Mouse (Mus musculus): ENCODE results near the gene Dyrk1a. TPM values are rescaled to one million over a fixed set of nuclear protein-coding genes. Genes with fewer than 3 reads are reported as not detected.

The Dyrk1a gene
- polyA plus RNA-seq, 1 experiment: 52.1 TPM

- Histone ChIP-seq H3K4me3 (ENCODE audit: low read depth, low read length) (no peak overlapping the region), H3K27me3 (ENCODE audit: control insufficient read depth, insufficient read depth, low read length, poor library complexity, severe bottlenecking) (no peaks in the 10 kb centered on the region), H3K9me3 (replicated peaks; ENCODE audit: control insufficient read depth, insufficient read depth, low read length, poor library complexity, severe bottlenecking) (no peaks in the 10 kb centered on the region), H3K36me3 (ENCODE audit: control insufficient read depth, insufficient read depth, low read length, poor library complexity, severe bottlenecking) (no peaks in the 10 kb centered on the region), H3K9ac (ENCODE audit: low read depth, poor library complexity, severe bottlenecking) (no peak overlapping the region), H3K4me1 (ENCODE audit: control insufficient read depth, insufficient read depth, low read length) (peaks cover 13% of the 10 kb centered on the region), H3K27ac (ENCODE audit: insufficient read depth, low read length) (no peak overlapping the region; the same call in 1 of the 2 replicates)
- no peak for TF ChIP-seq POLR2A (IDR thresholded peaks at IDR 0.05; ENCODE audit: insufficient read depth, low read length)
- TF ChIP-seq CTCF (IDR thresholded peaks at IDR 0.05; ENCODE audit: low read depth, low read length): no peak
- no peak for TF ChIP-seq EP300 (IDR thresholded peaks at IDR 0.05; ENCODE audit: insufficient read depth, low read depth, low read length)
Observed at GRCm38 (mm10) chr16:94601089-94601488, 31.3 kb downstream of the Dyrk1a start.

GRCm38 (mm10) chr16:94601540-94601953, 31.7 kb downstream of the Dyrk1a start:
- no peaks in the 10 kb centered on the region for H3K27me3 ChIP-seq (ENCODE audit: control insufficient read depth, insufficient read depth, low read length, poor library complexity, severe bottlenecking)
- H3K9me3 ChIP-seq (replicated peaks; ENCODE audit: control insufficient read depth, insufficient read depth, low read length, poor library complexity, severe bottlenecking): no peaks in the 10 kb centered on the region
- H3K27ac ChIP-seq (ENCODE audit: insufficient read depth, low read length): no peak overlapping the region
- H3K4me1 ChIP-seq (ENCODE audit: control insufficient read depth, insufficient read depth, low read length): peaks cover 13% of the 10 kb centered on the region
- H3K9ac ChIP-seq (ENCODE audit: low read depth, poor library complexity, severe bottlenecking): no peak overlapping the region
- H3K36me3 ChIP-seq (ENCODE audit: control insufficient read depth, insufficient read depth, low read length, poor library complexity, severe bottlenecking): no peaks in the 10 kb centered on the region
- H3K4me3 ChIP-seq (ENCODE audit: low read depth, low read length): no peak overlapping the region
- TF ChIP-seq POLR2A (IDR thresholded peaks at IDR 0.05; ENCODE audit: insufficient read depth, low read length) (no peak), CTCF (IDR thresholded peaks at IDR 0.05; ENCODE audit: low read depth, low read length) (no peak), EP300 (IDR thresholded peaks at IDR 0.05; ENCODE audit: insufficient read depth, low read depth, low read length) (peak; percentile 48; the same call in 1 of the 2 replicates)

- H3K27me3 ChIP-seq (ENCODE audit: control insufficient read depth, insufficient read depth, low read length, poor library complexity, severe bottlenecking): no peaks in the 10 kb centered on the region
- no peaks in the 10 kb centered on the region for H3K9me3 ChIP-seq (replicated peaks; ENCODE audit: control insufficient read depth, insufficient read depth, low read length, poor library complexity, severe bottlenecking)
- H3K4me3 ChIP-seq (ENCODE audit: low read depth, low read length): no peak overlapping the region
- no peak overlapping the region for H3K9ac ChIP-seq (ENCODE audit: low read depth, poor library complexity, severe bottlenecking)
- TF ChIP-seq CTCF (IDR thresholded peaks at IDR 0.05; ENCODE audit: low read depth, low read length) (no peak), POLR2A (IDR thresholded peaks at IDR 0.05; ENCODE audit: insufficient read depth, low read length) (no peak), EP300 (IDR thresholded peaks at IDR 0.05; ENCODE audit: insufficient read depth, low read depth, low read length) (no peak)
- H3K27ac ChIP-seq (ENCODE audit: insufficient read depth, low read length): peak overlapping the region; percentile 77
- H3K4me1 ChIP-seq (ENCODE audit: control insufficient read depth, insufficient read depth, low read length): peaks cover 13% of the 10 kb centered on the region
- no peaks in the 10 kb centered on the region for H3K36me3 ChIP-seq (ENCODE audit: control insufficient read depth, insufficient read depth, low read length, poor library complexity, severe bottlenecking)
Observed at GRCm38 (mm10) chr16:94602188-94602587, 32.4 kb downstream of the Dyrk1a start.

GRCm38 (mm10) chr16:94602730-94603129, 32.9 kb downstream of the Dyrk1a start:
- no peaks in the 10 kb centered on the region for H3K9me3 ChIP-seq (replicated peaks; ENCODE audit: control insufficient read depth, insufficient read depth, low read length, poor library complexity, severe bottlenecking)
- no peaks in the 10 kb centered on the region for H3K27me3 ChIP-seq (ENCODE audit: control insufficient read depth, insufficient read depth, low read length, poor library complexity, severe bottlenecking)
- H3K36me3 ChIP-seq (ENCODE audit: control insufficient read depth, insufficient read depth, low read length, poor library complexity, severe bottlenecking): no peaks in the 10 kb centered on the region
- TF ChIP-seq EP300 (IDR thresholded peaks at IDR 0.05; ENCODE audit: insufficient read depth, low read depth, low read length) (no peak), CTCF (IDR thresholded peaks at IDR 0.05; ENCODE audit: low read depth, low read length) (no peak), POLR2A (IDR thresholded peaks at IDR 0.05; ENCODE audit: insufficient read depth, low read length) (no peak)
- H3K9ac ChIP-seq (ENCODE audit: low read depth, poor library complexity, severe bottlenecking): no peak overlapping the region
- peak overlapping the region; percentile 77 for H3K27ac ChIP-seq (ENCODE audit: insufficient read depth, low read length)
- H3K4me1 ChIP-seq (ENCODE audit: control insufficient read depth, insufficient read depth, low read length): peaks cover 13% of the 10 kb centered on the region
- H3K4me3 ChIP-seq (ENCODE audit: low read depth, low read length): no peak overlapping the region

GRCm38 (mm10) chr16:94606169-94606568, 36.4 kb downstream of the Dyrk1a start:
- Histone ChIP-seq H3K36me3 (ENCODE audit: control insufficient read depth, insufficient read depth, low read length, poor library complexity, severe bottlenecking) (no peaks in the 10 kb centered on the region), H3K4me3 (ENCODE audit: low read depth, low read length) (no peak overlapping the region), H3K27ac (ENCODE audit: insufficient read depth, low read length) (no peak overlapping the region), H3K9ac (ENCODE audit: low read depth, poor library complexity, severe bottlenecking) (no peak overlapping the region), H3K27me3 (ENCODE audit: control insufficient read depth, insufficient read depth, low read length, poor library complexity, severe bottlenecking) (no peaks in the 10 kb centered on the region), H3K9me3 (replicated peaks; ENCODE audit: control insufficient read depth, insufficient read depth, low read length, poor library complexity, severe bottlenecking) (no peaks in the 10 kb centered on the region), H3K4me1 (ENCODE audit: control insufficient read depth, insufficient read depth, low read length) (peaks cover 5% of the 10 kb centered on the region)
- TF ChIP-seq EP300 (IDR thresholded peaks at IDR 0.05; ENCODE audit: insufficient read depth, low read depth, low read length) (no peak), CTCF (IDR thresholded peaks at IDR 0.05; ENCODE audit: low read depth, low read length) (no peak), POLR2A (IDR thresholded peaks at IDR 0.05; ENCODE audit: insufficient read depth, low read length) (no peak)

- no peaks in the 10 kb centered on the region; the same call in 1 of the 2 replicates for H3K36me3 ChIP-seq (ENCODE audit: control insufficient read depth, insufficient read depth, low read length, poor library complexity, severe bottlenecking)
- H3K27ac ChIP-seq (ENCODE audit: insufficient read depth, low read length): no peak overlapping the region
- peaks cover 2% of the 10 kb centered on the region for H3K4me1 ChIP-seq (ENCODE audit: control insufficient read depth, insufficient read depth, low read length)
- H3K4me3 ChIP-seq (ENCODE audit: low read depth, low read length): no peak overlapping the region
- no peak for TF ChIP-seq EP300 (IDR thresholded peaks at IDR 0.05; ENCODE audit: insufficient read depth, low read depth, low read length)
- TF ChIP-seq CTCF (IDR thresholded peaks at IDR 0.05; ENCODE audit: low read depth, low read length): no peak
- TF ChIP-seq POLR2A (IDR thresholded peaks at IDR 0.05; ENCODE audit: insufficient read depth, low read length): no peak
- no peaks in the 10 kb centered on the region for H3K9me3 ChIP-seq (replicated peaks; ENCODE audit: control insufficient read depth, insufficient read depth, low read length, poor library complexity, severe bottlenecking)
- no peak overlapping the region for H3K9ac ChIP-seq (ENCODE audit: low read depth, poor library complexity, severe bottlenecking)
- H3K27me3 ChIP-seq (ENCODE audit: control insufficient read depth, insufficient read depth, low read length, poor library complexity, severe bottlenecking): no peaks in the 10 kb centered on the region
Observed at GRCm38 (mm10) chr16:94607468-94607867, 37.7 kb downstream of the Dyrk1a start.

All from ES-Bruce4 (cell line).